Mouse (Mus musculus): ENCODE measurements around the gene Ccdc50. TPM values are rescaled to one million over a fixed set of nuclear protein-coding genes. Genes with fewer than 3 reads are reported as not detected.
A peak's percentile ranks its signal among the peaks of the same experiment; 100 is the strongest.

Gene Ccdc50
- polyA plus RNA-seq, 1 experiment = 30.5 TPM

- no peak for DNase-seq (ENCODE audit: extremely low spot score in 1 of 2, low spot score in 1 of 2)
Observed at GRCm38 (mm10) chr16:27391845-27392244, 3.2 kb downstream of the Ccdc50 start.

- no peak for DNase-seq (ENCODE audit: extremely low spot score in 1 of 2, low spot score in 1 of 2)
Observed at GRCm38 (mm10) chr16:27395251-27396037, 6.8 kb downstream of the Ccdc50 start.

GRCm38 (mm10) chr16:27396951-27397350 lies 8.3 kb downstream of the Ccdc50 start:
- DNase-seq (ENCODE audit: extremely low spot score in 1 of 2, low spot score in 1 of 2) = no peak

GRCm38 (mm10) chr16:27399026-27399718 lies 10.5 kb downstream of the Ccdc50 start:
- no peak for DNase-seq (ENCODE audit: extremely low spot score in 1 of 2, low spot score in 1 of 2)

GRCm38 (mm10) chr16:27399719-27400253 lies 11.1 kb downstream of the Ccdc50 start:
- no peak for DNase-seq (ENCODE audit: extremely low spot score in 1 of 2, low spot score in 1 of 2)

GRCm38 (mm10) chr16:27401579-27401978 lies 12.9 kb downstream of the Ccdc50 start:
- no peak for DNase-seq (ENCODE audit: extremely low spot score in 1 of 2, low spot score in 1 of 2)

- no peak for DNase-seq (ENCODE audit: extremely low spot score in 1 of 2, low spot score in 1 of 2)
Observed at GRCm38 (mm10) chr16:27404107-27404506, 15.4 kb downstream of the Ccdc50 start.

GRCm38 (mm10) chr16:27416937-27417584 lies 28.4 kb downstream of the Ccdc50 start:
- no peak for DNase-seq (ENCODE audit: extremely low spot score in 1 of 2, low spot score in 1 of 2)

- no peak for DNase-seq (ENCODE audit: extremely low spot score in 1 of 2, low spot score in 1 of 2)
Observed at GRCm38 (mm10) chr16:27417632-27418031, 29.0 kb downstream of the Ccdc50 start.

- peak in 1 of 2 experiments; percentile 43 for DNase-seq (ENCODE audit: extremely low spot score in 1 of 2, low spot score in 1 of 2)
Observed at GRCm38 (mm10) chr16:27420982-27421381, 32.3 kb downstream of the Ccdc50 start.

GRCm38 (mm10) chr16:27435034-27435433 lies 46.4 kb downstream of the Ccdc50 start:
- DNase-seq (ENCODE audit: extremely low spot score in 1 of 2, low spot score in 1 of 2) = no peak

GRCm38 (mm10) chr16:27443941-27444340 lies 55.3 kb downstream of the Ccdc50 start:
- DNase-seq (ENCODE audit: extremely low spot score in 1 of 2, low spot score in 1 of 2) = peak in 1 of 2 experiments; percentile 34

GRCm38 (mm10) chr16:27449360-27449759 lies 60.7 kb downstream of the Ccdc50 start:
- no peak for DNase-seq (ENCODE audit: extremely low spot score in 1 of 2, low spot score in 1 of 2)

- no peak for DNase-seq (ENCODE audit: extremely low spot score in 1 of 2, low spot score in 1 of 2)
Observed at GRCm38 (mm10) chr16:27450655-27451054, 62.0 kb downstream of the Ccdc50 start.

- DNase-seq (ENCODE audit: extremely low spot score in 1 of 2, low spot score in 1 of 2) = no peak
Observed at GRCm38 (mm10) chr16:27453396-27453795, 64.7 kb downstream of the Ccdc50 start.

GRCm38 (mm10) chr16:27453823-27454222 lies 65.2 kb downstream of the Ccdc50 start:
- DNase-seq (ENCODE audit: extremely low spot score in 1 of 2, low spot score in 1 of 2) = no peak

GRCm38 (mm10) chr16:27457273-27457672 lies 68.6 kb downstream of the Ccdc50 start:
- DNase-seq (ENCODE audit: extremely low spot score in 1 of 2, low spot score in 1 of 2) = peak; percentile 39 to 94

- peak in 1 of 2 experiments; percentile 62 for DNase-seq (ENCODE audit: extremely low spot score in 1 of 2, low spot score in 1 of 2)
Observed at GRCm38 (mm10) chr16:27468731-27469130, 80.1 kb downstream of the Ccdc50 start.

- no peak for DNase-seq (ENCODE audit: extremely low spot score in 1 of 2, low spot score in 1 of 2)
Observed at GRCm38 (mm10) chr16:27471389-27471788, 82.7 kb downstream of the Ccdc50 start.

GRCm38 (mm10) chr16:27483834-27484233 lies 95.2 kb downstream of the Ccdc50 start:
- no peak for DNase-seq (ENCODE audit: extremely low spot score in 1 of 2, low spot score in 1 of 2)
